Mouse (Mus musculus) thymus, adult 2 months (tissue): Measurements from ENCODE around the gene Lmntd2. TPM values are rescaled to one million over a fixed set of nuclear protein-coding genes. Genes with fewer than 3 reads are reported as not detected.

ENCODE experiments used
- DNase-seq: peaks from one replicate; pipeline ENCODE4 v3.0.0; 2021
- H3K27ac ChIP-seq: fragments of 200-500 bp; 2 replicates; pipeline ENCODE4 v1.5.1; 2012; ENCODE audit warnings: low read length, control low read depth; ENCODE audit not compliant: control insufficient read depth, insufficient read depth
- H3K27me3 ChIP-seq: fragments of 200-500 bp; 2 replicates; pipeline ENCODE4 v1.6.1; 2012; ENCODE audit warnings: mild to moderate bottlenecking, low read length, moderate library complexity, mixed read lengths; ENCODE audit not compliant: control insufficient read depth, insufficient read depth
- H3K36me3 ChIP-seq: fragments of 200-500 bp; 2 replicates; pipeline ENCODE4 v1.6.1; 2012; ENCODE audit warnings: mild to moderate bottlenecking, low read length, moderate library complexity; ENCODE audit not compliant: control insufficient read depth, insufficient read depth
- H3K4me1 ChIP-seq: fragments of 200-500 bp; replicated peaks from 2 replicates; pipeline ENCODE4 v1.6.1; 2012; ENCODE audit warnings: low read length; ENCODE audit not compliant: control insufficient read depth, insufficient read depth
- H3K4me3 ChIP-seq: fragments of 200-500 bp; 2 replicates; pipeline ENCODE4 v1.5.1; 2012; ENCODE audit warnings: mild to moderate bottlenecking, low read length, control low read depth, moderate library complexity; ENCODE audit not compliant: control insufficient read depth, insufficient read depth
- CTCF ChIP-seq: fragments of 200-500 bp; IDR thresholded peaks from 2 replicates; pipeline ENCODE4 v1.5.1; 2012; ENCODE audit warnings: mild to moderate bottlenecking, control low read depth, low read length, moderate library complexity, borderline replicate concordance; ENCODE audit not compliant: control insufficient read depth, poor library complexity, insufficient read depth; ENCODE audit errors: extremely low read depth
- POLR2A ChIP-seq: fragments of 200-500 bp; IDR thresholded peaks from 2 replicates; pipeline ENCODE4 v1.6.1; 2012; ENCODE audit warnings: mild to moderate bottlenecking, low read length, control low read depth, moderate library complexity; ENCODE audit not compliant: control insufficient read depth, poor library complexity, insufficient read depth; ENCODE audit errors: extremely low read depth
- WGBS: fragments of 180-500 bp; shearing (Covaris S2); methylation state at CpG from one replicate; pipeline ENCODE4 v1.1.7; 2018; 5-methylcytosine and 5-hydroxymethylcytosine counted together
- polyA plus RNA-seq: library from polyadenylated mRNA; depleted of rRNA; stranded (reverse); fragments of >200 nt; gene quantifications from 2 replicates; pipeline ENCODE4 v1.2.3, GENCODE M21; 2012

Gene Lmntd2
- polyA plus RNA-seq, 1 experiment = 5.5 TPM

DNA sequence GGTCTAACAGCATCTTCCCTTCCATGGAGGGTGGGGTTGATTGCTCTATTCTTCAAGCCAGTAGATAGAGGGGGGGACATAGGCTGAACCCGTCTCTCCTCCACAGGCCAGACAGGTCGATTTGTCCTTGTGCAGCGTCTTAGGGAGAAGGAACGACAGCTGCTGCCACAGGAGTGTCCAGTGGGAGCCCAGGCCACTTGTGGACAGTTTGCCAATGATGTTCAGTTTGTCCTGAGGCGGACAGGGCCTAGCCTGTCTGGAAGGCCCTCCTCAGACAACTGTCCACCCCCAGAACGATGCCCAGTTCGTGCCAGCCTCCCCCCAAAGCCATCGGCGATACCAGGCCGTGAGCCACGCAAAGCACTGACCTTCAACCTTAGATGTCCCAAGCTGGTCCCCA, 3.0 kb upstream of the Lmntd2 start:
- no peaks in the 10 kb centered on the region for H3K36me3 ChIP-seq
- 97% methylated on average over 11 of the region's 11 CpGs for WGBS
- no peaks in the 10 kb centered on the region for H3K27me3 ChIP-seq
- H3K4me1 ChIP-seq = peaks cover 18% of the 10 kb centered on the region
- no peak overlapping the region for H3K4me3 ChIP-seq
- TF ChIP-seq CTCF = no peak
- TF ChIP-seq POLR2A = no peak
- DNase-seq = no peak
- H3K27ac ChIP-seq = no peak overlapping the region

DNA sequence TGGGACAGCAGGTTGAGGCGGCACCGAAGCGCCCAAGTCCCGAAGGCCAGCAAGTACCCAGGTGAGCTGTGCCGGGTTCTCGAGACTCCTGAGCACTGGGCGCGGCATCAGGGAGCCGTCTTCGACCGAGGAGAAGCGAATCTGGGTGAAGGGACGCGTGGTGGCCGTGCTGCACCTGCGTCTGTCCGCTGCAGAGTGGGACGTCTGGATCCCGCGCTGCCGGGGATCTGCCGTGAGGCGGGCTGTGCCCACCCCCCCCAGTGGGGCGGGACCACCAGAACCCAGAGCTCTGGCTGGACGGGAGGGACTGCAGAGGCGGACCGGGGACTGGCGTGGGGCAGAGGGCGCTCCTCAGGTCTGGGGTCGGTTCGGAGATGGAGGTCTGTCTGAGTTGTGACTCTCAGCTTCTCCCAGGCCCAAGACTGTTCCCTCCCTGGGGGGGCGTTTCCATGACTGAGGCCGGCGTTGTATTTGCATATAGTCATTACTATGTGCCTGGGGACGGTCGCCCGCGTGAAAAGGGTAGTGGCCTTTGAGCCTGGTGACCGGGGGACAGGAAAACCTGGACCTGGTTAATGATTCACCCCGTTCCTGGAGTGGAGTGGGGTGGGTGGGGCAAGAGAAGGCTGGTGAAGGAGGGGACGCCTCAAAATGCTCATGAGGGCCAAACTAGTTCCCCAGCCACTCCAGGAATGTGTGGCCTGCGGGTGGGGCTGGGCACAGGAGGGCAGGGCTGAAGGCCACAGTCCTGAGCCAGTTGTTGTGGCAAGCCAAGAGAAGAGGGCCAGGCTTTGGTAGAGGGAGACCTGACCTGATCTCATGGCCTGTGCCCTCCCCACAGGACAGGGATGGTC, 2.2 kb upstream of the Lmntd2 start:
- no peaks in the 10 kb centered on the region for H3K36me3 ChIP-seq
- peaks cover 12% of the 10 kb centered on the region for H3K4me1 ChIP-seq
- H3K27me3 ChIP-seq = no peaks in the 10 kb centered on the region
- no peak for DNase-seq
- no peak overlapping the region for H3K27ac ChIP-seq
- TF ChIP-seq POLR2A (no peak; the same call in 1 of the 2 replicates), CTCF (no peak; the same call in 1 of the 2 replicates)
- peak overlapping the region; percentile 72 for H3K4me3 ChIP-seq
- WGBS = 3% methylated on average over 42 of the region's 42 CpGs

DNA sequence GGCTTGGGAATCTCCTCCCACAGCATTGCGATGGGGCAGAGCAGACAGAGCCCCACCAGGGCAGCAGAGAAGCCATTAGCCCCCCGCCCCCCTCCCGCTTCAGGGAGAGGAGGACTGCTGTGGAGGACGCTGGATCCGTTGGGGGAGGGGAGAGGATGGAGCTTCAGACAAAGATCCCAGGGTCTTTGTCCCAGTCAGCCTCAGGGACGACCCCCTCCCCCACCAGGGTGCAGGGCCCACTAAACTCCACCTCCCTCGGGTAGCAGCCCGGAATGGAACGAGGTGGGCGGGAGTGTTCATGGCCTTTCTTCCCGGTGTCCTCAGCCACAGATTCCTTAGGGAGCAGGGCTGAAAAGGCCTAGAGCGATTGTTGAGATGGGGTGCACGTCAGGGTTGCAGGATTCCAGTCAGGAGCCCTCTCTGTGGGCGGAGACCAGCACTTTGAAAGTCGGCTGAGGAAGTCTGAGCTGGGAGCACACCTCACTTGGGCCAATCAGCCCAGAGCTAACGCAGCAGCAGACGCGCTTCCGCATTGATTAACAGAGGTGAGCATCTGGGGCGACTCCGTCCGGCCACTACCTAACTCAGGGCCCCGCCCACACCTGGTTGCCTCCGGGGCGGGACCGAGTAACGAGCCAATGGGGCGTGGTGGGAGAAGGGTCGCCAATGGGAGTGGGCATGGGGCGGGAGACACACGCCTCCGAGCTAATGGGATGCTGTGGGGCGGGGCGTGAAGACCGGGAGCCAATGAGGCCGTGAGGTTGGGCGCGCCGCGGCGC, 1.4 kb upstream of the Lmntd2 start, which contains the start of gene Rassf7:
Gene Rassf7 (plus strand): TSS at position 760 of the 779 bp plus-strand sequence.
- Histone ChIP-seq H3K4me3 (peak within 1 kb of the TSS; percentile 72), H3K27ac (no peak within 1 kb of the TSS), H3K27me3 (no peaks in the 10 kb centered on the region), H3K4me1 (peaks cover 11% of the 10 kb centered on the region), H3K36me3 (no peaks in the 10 kb centered on the region)
- TF ChIP-seq CTCF = peak; percentile 56; the same call in 1 of the 2 replicates
- TF ChIP-seq POLR2A = peak; percentile 71
- DNase-seq = peak; percentile 98
- WGBS = 6% methylated on average over 41 of the region's 41 CpGs

DNA sequence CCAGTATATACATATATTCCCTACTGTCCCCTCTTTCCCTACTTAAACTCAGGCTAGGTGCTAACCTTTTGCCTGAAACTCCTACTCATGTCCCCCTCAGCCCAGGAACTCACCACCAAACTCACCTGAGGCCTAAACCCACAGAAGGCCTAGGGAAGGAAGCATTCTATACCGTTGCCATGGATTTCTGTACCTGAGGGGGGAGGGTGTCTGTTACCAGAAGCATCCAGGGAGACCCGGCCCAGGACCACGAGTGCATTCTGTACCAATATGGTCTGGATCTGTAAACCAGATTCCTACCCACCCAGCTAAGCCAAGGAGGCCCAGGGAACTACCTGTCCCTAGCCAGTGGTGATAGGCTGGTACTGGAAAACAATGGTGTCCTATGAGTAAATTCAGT, 430 bp upstream of the Lmntd2 start:
- DNase-seq = no peak
- peaks cover 11% of the 10 kb centered on the region for H3K4me1 ChIP-seq
- H3K27ac ChIP-seq = no peak overlapping the region
- H3K36me3 ChIP-seq = no peaks in the 10 kb centered on the region
- TF ChIP-seq POLR2A (no peak), CTCF (no peak)
- H3K4me3 ChIP-seq = no peak overlapping the region
- 87% methylated on average over 3 of the region's 3 CpGs for WGBS
- no peaks in the 10 kb centered on the region for H3K27me3 ChIP-seq

DNA sequence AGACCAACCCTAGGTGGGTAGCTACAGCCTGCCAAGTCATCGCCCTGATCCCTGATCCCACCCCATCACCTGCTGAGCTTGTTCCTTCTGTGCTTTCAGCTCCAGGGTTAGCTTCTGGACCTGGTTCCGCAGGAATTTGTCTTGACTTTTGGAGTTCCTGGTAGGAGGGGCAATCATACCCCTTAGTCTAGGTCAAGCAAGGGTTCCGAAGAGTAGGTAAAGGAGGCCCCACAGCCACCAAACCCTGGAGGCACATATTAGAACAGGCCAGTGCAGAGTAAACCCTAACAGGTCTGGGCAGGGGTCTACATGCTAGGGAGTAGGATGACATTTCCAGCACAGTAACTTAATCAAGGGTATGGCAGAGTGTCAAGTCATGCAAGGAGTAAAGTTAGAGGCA, 747 bp downstream of the Lmntd2 start:
- TF ChIP-seq POLR2A (no peak), CTCF (no peak)
- no peak for DNase-seq
- Histone ChIP-seq H3K27ac (no peak overlapping the region), H3K27me3 (no peaks in the 10 kb centered on the region), H3K36me3 (no peaks in the 10 kb centered on the region), H3K4me3 (no peak overlapping the region), H3K4me1 (peaks cover 11% of the 10 kb centered on the region)
- WGBS = 93% methylated on average over 3 of the region's 3 CpGs

DNA sequence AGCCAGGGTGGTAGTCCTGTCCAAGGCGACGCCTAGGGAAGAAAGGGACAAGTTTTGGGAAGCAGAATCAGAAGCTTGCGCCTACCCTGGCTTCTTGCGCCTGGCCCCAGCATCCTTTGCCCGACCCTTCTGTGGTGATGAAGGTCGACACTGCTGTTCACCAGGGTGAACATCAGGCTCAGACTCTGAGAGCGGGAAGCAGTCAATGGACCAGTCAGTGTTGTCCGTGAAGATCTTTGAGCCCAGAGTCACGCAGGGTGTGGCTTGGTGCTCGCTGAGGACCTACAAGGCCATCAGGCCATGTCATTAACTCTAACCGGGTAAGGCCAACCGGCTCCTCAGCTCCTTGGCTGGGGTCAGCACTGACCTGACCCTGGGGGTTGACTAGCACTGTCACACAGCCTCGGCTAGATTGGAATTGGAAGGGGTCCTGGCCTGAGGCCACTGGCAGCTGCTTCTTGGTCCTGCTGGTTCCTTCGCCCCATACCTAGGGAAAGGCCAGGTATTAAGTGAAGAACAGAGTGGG, 3.2 kb downstream of the Lmntd2 start:
- Histone ChIP-seq H3K4me3 (no peak overlapping the region), H3K36me3 (no peaks in the 10 kb centered on the region), H3K4me1 (peaks cover 5% of the 10 kb centered on the region), H3K27me3 (no peaks in the 10 kb centered on the region), H3K27ac (no peak overlapping the region)
- WGBS = 97% methylated on average over 14 of the region's 14 CpGs
- no peak for TF ChIP-seq CTCF
- TF ChIP-seq POLR2A = no peak
- DNase-seq = no peak
